Mouse (Mus musculus) bone marrow, adult 2 months (tissue): ENCODE data around the gene Card14. TPM values are rescaled to one million over a fixed set of nuclear protein-coding genes. Genes with fewer than 3 reads are reported as not detected.

Source experiments
- H3K27ac ChIP-seq: fragments of 200-500 bp; 2 replicates; pipeline ENCODE4 v1.5.1; 2012; ENCODE audit warnings: low read depth, mild to moderate bottlenecking, control low read depth, inconsistent platforms, low read length; ENCODE audit not compliant: control insufficient read depth, poor library complexity, insufficient read depth
- H3K4me1 ChIP-seq: fragments of 200-500 bp; 2 replicates; pipeline ENCODE4 v1.6.1; 2011; ENCODE audit warnings: low read length; ENCODE audit not compliant: control insufficient read depth, insufficient read depth
- H3K4me3 ChIP-seq: fragments of 200-500 bp; replicated peaks from 2 replicates; pipeline ENCODE3; 2011; ENCODE audit warnings: mild to moderate bottlenecking, low read depth, low read length, control low read depth; ENCODE audit not compliant: control insufficient read depth
- CTCF ChIP-seq: fragments of 200-500 bp; IDR thresholded peaks from 2 replicates; pipeline ENCODE4 v1.5.1; 2011; ENCODE audit warnings: low read length, control low read depth; ENCODE audit not compliant: control insufficient read depth, insufficient read depth
- POLR2A ChIP-seq: fragments of 200-500 bp; IDR thresholded peaks from 2 replicates; pipeline ENCODE4 v1.6.1; 2011; ENCODE audit warnings: low read depth, mild to moderate bottlenecking, control low read depth, low read length, borderline replicate concordance; ENCODE audit not compliant: control insufficient read depth
- WGBS: fragments of 180-500 bp; shearing (Covaris S2); methylation state at CpG from one replicate; pipeline ENCODE4 v1.1.7; 2018; 5-methylcytosine and 5-hydroxymethylcytosine counted together
- polyA plus RNA-seq: library from polyadenylated mRNA; stranded (reverse); fragments of >200 nt; gene quantifications from 2 replicates; pipeline ENCODE4 v1.2.4, GENCODE M21; 2011; ENCODE audit warnings: low replicate concordance; ENCODE audit not compliant: missing spikeins, insufficient read depth, insufficient read length

Card14 gene
- polyA plus RNA-seq, 1 experiment: not detected

DNA sequence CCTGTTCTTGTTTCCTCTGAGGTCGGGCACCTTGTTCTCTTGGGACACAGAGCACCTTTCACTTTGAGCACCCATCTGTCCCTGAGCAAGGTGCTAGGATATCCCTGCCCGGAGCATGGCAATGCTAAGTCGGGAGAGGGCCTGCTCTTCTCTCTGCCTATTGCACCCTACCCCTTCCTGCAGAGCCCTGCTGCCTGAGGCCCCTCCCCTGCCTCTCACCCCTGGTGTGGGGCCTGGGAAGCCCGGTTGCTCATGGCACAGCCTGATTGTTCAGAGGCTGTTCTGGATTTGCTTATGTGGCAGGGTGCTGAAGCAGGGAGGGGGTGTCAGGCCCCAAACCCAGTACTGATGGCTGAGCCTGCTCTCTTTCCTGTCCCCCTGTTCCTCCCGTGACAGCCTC is 31.6 kb downstream of the Card14 start:
- Histone ChIP-seq H3K4me3 (no peak overlapping the region), H3K4me1 (no peaks in the 10 kb centered on the region), H3K27ac (no peak overlapping the region)
- TF ChIP-seq CTCF (no peak), POLR2A (no peak)
- WGBS: 38% methylated on average over 5 of the region's 5 CpGs

DNA sequence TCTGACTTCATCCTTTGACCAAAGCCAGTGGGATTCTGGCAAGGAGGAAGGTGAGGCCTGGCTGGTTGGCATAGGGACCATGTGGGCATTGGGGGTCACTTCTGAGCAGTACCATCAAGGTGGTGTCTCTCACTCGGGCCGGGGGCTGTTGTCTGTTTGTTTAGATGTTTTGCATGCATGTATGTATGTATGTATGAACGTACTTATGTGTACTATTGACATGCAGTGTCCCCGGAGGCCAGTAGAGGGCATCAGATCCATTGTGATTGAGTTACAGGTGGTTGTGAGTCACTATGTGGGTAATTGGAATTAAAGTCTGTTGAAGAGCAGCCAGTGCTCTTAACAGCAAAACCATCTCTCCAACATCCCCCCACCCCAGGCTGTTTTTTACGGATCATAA is 32.1 kb downstream of the Card14 start:
- peak; percentile 16; the same call in 1 of the 2 replicates for TF ChIP-seq CTCF
- TF ChIP-seq POLR2A: no peak
- Histone ChIP-seq H3K27ac (no peak overlapping the region), H3K4me3 (no peak overlapping the region), H3K4me1 (no peaks in the 10 kb centered on the region)
- 4% methylated on average over 5 of the region's 5 CpGs for WGBS

DNA sequence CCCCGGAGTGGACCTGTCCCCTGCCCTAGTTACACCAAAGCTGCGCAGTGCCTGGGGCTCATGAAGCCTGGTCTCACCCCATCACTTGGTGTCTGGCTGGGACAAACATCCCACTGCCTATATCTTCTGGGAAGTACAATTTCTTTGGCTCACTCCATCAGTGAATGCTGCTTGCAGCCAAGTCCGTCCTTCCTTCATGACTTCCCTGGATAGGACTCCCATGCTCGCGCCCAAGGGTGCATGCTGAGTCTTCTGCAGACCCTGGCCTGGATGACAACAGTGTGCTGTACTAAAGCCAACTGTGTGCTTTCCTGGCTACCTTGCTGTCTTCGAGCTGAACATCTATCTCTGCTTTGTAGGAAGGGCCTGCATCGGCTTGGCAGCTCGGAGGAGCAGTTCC is 36.6 kb downstream of the Card14 start:
- TF ChIP-seq POLR2A (no peak), CTCF (no peak)
- no peaks in the 10 kb centered on the region for H3K4me1 ChIP-seq
- WGBS: 72% methylated on average over 8 of the region's 8 CpGs
- H3K27ac ChIP-seq: no peak overlapping the region
- H3K4me3 ChIP-seq: no peak overlapping the region

GRCm38 (mm10) chr11:119344865-119345264 is 37.3 kb downstream of the Card14 start:
- Histone ChIP-seq H3K4me1 (no peaks in the 10 kb centered on the region), H3K4me3 (no peak overlapping the region), H3K27ac (no peak overlapping the region)
- 12% methylated on average over 6 of the region's 6 CpGs for WGBS
- no peak for TF ChIP-seq CTCF
- no peak for TF ChIP-seq POLR2A

DNA sequence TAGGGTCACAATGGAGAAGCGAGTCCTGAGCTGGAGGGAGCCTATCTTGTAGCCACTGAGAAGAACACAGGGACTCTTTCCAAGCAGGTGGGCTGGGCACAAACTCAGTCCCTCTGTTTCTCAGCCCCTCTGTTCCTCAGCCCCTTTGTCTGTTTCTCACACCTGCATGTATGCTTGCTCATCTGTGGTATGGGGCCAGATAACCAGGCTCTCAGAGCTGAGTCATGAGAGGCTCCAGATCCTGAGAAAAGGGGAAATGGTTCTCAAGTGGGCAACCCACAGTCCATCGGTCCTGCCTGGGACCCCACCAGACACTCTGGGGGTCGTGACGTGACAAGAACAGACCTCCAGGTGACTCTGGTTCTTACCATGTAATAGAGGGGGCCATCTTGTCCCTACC is 39.6 kb downstream of the Card14 start:
- H3K4me1 ChIP-seq: peaks cover 2% of the 10 kb centered on the region; the same call in 1 of the 2 replicates
- WGBS: 30% methylated on average over 4 of the region's 4 CpGs
- TF ChIP-seq POLR2A: no peak
- TF ChIP-seq CTCF: no peak
- no peak overlapping the region for H3K27ac ChIP-seq
- no peak overlapping the region for H3K4me3 ChIP-seq

DNA sequence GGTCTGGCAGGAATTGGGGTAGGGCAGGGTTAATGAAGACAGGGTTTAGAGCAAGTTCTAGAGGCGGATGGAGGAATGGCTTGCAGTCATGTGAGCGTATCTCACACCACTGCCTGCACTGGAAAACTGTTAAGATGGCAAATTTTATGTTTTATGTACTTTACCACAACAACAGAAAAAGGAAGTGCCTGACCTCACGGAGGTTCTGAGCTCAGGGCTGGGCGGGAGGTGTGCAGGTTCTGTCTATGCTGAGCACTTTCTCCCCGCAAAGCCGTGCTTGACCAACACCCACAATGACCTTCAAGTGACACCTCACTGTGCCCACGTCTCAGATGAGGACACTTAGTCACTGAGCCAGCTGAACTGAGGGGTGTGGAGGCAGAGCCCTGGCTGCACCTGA is 44.5 kb downstream of the Card14 start:
- H3K4me1 ChIP-seq: peaks cover 16% of the 10 kb centered on the region
- whole genome bisulfite sequencing: 6% methylated on average over 7 of the region's 7 CpGs
- TF ChIP-seq POLR2A (no peak), CTCF (no peak)
- H3K27ac ChIP-seq: no peak overlapping the region
- no peak overlapping the region for H3K4me3 ChIP-seq

DNA sequence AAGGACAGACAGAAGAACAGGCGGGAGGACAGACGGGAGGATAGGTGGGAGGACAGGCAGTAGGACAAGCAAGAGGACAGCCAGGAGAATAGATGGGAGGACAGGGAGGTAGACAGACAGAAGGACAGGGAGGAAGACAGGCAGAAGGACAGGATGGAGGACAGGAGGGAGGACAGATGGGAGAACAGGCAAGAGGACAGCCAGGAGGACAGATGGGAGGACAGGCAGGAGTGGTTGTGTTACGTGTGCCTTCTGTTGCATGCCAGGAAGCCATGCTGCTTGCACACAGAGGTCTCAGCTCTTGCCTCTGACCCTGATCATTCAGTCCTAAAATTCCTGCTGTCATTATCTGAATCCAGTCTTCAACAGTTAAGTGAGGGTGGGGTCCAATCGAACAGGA is 46.4 kb downstream of the Card14 start:
- Histone ChIP-seq H3K27ac (no peak overlapping the region), H3K4me1 (peaks cover 16% of the 10 kb centered on the region), H3K4me3 (no peak overlapping the region)
- WGBS: 63% methylated on average over 4 of the region's 4 CpGs
- TF ChIP-seq CTCF: no peak
- TF ChIP-seq POLR2A: no peak

DNA sequence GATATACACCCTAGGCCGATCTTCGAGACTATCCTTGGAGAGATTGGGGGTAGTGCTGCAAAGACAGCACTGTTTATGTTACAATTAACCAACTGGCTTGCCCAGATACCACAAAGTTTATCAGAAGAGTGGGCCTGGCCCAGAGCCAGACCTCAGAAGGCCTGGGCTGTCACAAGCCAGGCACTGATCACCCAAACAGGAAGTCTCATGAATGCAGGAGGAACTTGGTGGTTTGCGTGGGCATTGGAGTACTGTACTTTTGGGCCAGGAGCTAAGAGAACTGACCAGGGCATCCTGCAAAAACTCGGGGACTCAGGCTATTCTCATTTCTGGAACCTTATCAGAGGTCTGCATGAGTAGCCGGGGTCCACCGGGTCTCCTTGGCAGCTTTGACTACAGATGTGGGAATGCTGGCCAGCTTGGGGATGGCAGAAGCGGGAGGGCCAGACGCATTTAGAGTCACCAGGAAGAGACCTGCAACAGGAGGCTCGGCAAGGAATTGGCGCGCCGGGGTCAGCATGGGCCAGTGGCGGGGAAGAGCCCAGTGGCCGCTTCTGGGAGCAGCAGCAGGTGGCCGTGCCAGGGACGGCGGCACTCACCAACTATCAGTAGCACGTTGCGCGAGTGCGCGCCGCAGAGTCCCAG is 47.4 kb downstream of the Card14 start:
- peaks cover 16% of the 10 kb centered on the region for H3K4me1 ChIP-seq
- peak overlapping the region; percentile 89 for H3K27ac ChIP-seq
- no peak for TF ChIP-seq CTCF
- no peak for TF ChIP-seq POLR2A
- WGBS: under 1% methylated on average over 23 of the region's 23 CpGs
- H3K4me3 ChIP-seq: peak overlapping the region; percentile 91
